Mouse (Mus musculus): ENCODE data around the gene Hspb9.

The Hspb9 gene

DNA sequence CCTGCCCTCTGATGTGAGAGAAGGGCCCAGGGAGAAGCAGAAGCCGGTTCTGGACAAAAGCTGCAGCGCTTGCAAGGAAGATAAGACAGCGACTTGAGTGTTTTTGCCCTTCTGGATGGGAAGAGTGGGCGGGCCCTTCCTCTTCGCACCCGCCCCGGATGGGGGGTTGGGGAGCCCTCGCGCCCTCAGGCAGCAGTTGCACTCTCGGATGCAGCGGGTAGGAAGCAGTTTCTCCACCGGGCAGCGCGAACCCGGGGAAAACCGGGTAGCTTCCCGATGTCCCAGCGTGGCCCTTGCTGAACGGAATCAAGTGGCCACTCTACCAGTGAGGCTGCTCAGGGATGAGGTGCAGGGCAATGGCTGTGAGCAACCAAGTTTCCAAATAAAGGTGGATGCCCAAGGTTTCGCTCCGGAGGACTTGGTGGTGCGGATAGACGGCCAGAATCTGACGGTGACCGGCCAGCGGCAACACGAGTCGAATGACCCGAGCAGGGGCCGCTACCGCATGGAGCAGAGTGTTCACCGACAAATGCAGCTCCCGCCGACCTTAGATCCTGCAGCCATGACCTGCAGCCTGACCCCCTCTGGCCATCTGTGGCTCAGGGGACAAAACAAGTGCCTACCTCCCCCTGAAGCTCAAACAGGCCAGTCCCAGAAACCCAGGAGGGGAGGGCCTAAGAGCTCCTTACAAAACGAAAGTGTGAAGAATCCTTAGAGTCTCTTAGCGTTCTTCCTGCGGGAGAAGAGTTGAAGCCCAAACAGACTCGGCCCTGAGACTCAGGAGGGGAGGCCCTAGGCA lies at the start of gene Hspb9:
Hspb9 (plus strand) TSS at position 116 of the 799 bp plus-strand sequence.
- DNase-seq (ENCODE audit: low read depth, low spot score): no peak

DNA sequence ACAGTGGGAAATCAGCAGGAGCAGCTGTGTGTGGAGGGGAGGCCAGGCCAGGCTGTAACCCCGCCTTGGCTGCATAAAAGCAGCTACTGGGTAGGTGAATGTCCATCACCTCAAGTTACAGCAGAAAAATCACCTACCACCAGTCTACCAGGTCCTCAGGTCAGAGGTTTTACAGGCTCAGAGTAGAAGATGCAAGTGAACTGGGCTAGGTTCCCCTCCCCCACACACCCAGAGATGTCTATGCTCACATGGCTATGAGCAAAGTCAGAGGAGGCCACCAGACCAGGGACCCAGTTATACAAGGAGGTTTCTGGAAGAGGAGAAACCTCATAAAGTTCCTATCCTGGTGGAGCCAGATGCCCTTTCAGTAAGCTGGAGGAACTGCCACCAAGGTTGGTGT lies 42.6 kb upstream of the Hspb9 start:
- DNase-seq (ENCODE audit: low read depth, low spot score): no peak

DNA sequence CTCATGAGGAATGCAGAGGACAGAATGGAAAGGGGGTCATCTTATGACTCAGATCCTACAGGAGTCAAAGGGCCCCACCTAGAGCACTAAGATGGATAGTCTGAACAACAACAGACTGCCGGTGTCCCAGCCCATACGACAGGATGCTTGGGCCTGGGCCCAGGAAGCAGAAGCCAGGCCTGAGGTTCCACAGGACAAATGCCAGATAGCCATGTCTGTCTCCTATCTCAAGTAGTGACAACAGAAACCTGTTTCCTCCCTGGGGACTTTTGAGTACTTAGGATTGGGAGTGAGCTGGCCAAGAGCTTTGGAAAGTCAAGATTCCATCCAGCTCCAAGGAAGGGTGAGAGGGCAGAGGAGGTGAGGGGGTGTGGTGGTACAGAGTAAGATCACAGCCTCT lies 41.7 kb upstream of the Hspb9 start:
- DNase-seq (ENCODE audit: low read depth, low spot score): peak; percentile 14

DNA sequence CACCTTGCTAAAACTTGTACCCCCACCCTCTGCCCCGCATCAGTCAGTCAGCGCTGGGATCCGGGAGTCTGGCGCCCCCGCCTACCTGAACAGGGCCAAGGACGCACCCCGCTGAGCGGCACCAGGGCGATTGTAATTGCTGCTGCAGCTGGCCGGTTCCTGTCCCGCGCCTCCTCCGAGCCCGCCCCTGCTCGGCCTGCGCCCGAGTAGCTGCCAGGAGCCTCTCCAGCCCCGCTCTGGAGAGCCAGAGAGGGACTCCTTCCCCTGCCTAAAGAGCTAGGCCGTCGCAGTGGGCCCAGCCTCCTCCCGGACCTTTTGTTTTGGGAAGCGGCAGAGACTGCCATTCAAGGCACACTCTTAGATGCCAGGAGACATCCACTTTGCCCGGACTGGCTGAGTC lies 40.5 kb upstream of the Hspb9 start:
- peak; percentile 38 for DNase-seq (ENCODE audit: low read depth, low spot score)

DNA sequence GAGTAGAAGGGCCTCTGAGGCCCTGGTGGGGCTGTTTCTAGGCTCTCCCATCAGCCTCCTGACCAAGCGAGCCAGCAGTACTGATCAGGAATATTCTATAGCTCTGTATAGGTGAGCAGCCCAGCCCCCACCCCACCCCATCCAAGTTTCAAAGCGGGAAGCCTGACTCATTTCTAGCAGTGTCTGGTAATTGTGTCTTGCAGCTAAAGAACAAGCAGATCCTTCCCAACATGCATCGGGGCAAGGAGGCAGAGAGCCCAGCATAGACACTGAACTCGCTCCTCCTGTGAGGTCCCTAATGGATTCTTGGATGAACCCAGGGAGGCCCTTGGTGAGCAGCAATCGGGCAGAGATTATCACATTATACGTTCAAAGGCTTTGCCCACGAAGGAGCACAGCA lies 35.8 kb upstream of the Hspb9 start:
- no peak for DNase-seq (ENCODE audit: low read depth, low spot score)

DNA sequence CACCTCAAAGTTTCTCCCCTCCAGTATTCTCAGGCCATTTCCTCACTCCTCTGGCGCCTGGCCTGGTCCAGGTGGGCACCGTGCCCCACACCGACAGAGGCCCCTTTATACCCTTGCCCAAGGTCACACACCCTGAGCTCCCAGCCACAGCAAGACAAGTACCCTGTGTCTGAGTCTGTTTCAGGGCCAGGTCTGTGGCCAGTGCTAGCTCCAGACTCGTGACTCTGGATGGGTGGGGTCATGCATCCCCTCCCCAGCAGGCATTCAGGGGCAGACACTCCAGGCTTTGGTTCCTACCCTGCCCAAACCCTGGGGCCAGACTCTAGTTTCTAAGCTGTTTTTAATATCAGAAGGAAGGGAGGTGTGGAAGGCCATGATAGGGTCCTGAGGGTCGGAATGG lies 31.8 kb upstream of the Hspb9 start:
- DNase-seq (ENCODE audit: low read depth, low spot score): no peak

DNA sequence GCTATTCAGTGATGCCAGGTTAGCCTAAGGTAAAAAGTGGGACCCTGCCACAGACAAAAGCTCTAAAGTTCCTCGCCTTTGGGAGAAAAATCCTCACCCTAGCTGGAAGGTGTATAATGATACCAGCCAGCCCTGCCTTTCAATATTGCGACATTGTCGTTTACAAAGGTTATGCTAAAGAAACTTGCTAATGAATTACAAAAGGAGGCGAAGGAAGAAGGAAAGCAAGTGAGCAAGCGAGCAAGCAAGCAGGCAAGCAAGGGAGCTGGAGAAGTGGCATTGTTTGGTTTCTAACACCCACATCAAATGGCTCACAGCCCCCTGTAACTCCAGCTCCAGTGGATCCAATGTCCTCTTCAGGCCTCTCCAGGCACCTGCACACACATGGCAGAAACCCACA lies 31.1 kb upstream of the Hspb9 start:
- no peak for DNase-seq (ENCODE audit: low read depth, low spot score)

DNA sequence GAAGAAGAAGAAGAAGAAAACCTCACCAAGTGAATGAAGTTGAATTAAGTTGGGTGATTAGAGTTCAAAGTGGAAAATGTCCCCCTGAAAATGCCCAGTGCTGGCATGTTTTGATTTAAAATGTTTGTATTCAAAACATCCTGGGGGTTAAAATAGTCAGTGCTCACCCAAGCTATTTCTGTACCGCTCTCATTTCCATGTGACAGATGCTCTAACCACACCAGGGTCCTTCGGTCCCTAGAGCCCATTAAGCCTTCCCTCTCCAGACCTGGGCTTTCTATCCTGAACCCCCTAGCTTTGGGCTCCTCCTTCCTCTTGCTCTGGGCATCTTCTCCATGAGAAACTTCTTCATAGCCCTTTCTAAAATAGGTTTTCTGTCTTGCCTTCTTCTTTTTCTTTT lies 29.6 kb upstream of the Hspb9 start:
- DNase-seq (ENCODE audit: low read depth, low spot score): no peak

DNA sequence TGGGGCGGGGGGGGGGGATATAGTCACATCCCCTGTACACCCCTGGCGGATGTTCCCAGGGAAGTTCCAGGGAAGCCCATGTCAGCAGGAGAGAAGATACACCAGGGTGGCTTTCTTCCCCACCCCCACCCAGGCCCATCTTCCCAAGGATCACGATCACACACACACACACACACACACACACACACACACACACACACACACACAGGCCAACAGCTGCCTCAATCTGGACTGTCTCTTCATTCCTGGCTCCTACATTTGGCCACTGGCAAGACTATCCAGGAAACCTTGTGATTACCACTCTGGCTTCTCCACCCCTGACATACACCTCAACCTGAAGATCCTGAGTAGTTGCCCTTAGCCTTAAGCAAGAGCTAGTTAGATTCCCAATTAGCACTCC lies 28.3 kb upstream of the Hspb9 start:
- DNase-seq (ENCODE audit: low read depth, low spot score): no peak

DNA sequence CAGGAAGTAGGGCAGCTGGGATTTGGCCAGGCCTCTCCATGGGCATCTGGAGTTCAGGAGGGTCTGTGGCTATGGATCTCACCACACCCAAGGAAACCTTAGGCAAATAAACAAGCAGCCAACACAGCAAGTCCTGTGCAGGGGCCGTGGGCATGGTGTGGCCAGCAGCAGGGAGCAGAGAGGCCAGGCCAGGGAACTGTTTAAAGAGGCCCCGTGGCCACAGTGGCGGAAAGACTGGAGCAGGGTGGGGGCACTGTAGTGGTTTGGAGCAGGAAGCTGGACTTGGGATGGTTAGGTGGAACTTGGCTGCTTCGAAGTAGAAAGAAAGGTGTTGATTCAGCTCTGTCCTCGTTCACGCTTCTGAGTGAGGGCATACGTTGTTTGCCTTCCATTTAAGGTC lies 26.4 kb upstream of the Hspb9 start:
- DNase-seq (ENCODE audit: low read depth, low spot score): no peak

DNA sequence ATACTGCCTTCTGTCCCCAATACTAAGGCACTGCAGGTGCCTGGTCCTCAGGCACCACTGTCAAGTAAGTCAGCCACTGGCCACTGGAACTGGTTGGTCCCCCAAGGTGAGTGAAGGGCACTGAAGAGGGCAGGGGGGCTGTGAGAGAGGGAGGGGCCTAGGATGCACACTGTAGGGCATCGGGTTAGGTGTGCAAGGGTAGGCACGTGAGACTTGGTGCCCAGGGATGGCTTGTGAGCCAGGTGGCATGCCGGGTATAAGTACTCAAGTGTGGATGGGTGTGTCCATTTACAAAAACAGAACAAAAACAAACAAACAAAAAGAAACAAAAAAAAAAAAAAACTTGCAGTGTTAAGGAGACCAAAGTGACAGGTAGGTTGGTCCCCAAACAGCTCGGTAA lies 25.2 kb upstream of the Hspb9 start:
- DNase-seq (ENCODE audit: low read depth, low spot score): no peak

DNA sequence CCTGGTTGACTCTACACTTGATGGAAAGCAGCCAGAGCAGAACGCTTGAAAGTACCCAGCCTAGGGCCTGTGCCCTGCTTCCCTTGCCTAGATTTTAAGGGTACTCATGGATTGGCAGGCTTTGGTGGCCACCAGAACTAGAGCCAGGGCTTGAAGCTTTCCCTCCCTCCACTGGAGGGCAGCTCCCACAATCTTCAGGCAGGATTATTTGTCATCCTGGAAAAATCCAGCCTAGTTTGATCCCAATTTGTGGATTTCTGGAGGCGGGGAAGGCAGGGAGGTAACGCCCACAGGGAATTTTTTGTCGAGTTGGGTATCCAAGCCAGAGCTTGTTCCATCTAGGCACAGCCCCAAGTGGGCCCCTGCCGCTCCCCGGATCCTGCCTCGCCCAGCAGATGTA lies 23.3 kb upstream of the Hspb9 start:
- DNase-seq (ENCODE audit: low read depth, low spot score): no peak

DNA sequence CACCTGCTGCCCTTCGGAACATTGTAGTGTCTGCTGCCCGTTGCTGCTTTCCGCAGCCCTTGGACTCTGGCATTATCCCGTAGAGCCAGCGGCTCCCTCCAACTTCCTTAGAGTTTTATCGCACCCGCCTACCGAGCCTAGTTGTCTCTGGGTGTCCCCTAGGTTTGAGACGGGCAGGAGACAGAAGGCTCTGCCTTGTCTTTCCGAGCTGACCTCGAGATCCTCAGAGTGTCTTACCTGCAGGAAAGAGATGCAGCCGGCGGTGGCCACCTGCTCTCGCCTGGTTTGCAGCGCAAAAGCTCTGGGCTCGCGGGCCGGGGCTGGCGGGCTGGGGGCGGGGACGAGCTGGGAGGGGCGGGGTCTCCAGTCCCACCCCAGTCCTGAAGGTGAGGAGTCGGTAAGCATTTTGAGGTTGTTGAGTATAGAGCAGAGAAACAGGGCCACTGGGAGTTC lies 21.5 kb upstream of the Hspb9 start, which contains the start of gene Zfp385c:
Zfp385c (minus strand) TSS at position 292 of the 453 bp plus-strand sequence.
- no peak for DNase-seq (ENCODE audit: low read depth, low spot score)

DNA sequence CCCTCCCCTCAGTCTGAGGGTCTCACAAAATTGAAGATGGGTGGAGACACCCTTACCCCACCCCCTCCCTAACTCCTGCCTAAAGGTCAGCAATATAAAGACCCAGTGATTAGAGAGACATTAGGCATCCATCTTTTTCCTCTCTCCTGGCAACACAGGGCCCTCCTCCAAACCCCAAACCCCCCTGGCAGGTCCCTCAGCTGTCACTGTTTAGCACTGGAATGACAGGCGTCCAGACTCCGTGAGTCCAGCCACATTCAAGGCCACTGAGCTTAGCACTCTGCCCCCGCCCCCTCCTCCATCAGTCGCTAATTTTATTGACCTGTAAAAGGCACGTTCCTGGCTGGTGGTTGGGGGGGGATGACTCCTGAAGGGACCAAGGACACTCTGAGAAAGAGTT lies 20.5 kb upstream of the Hspb9 start:
- DNase-seq (ENCODE audit: low read depth, low spot score): no peak

DNA sequence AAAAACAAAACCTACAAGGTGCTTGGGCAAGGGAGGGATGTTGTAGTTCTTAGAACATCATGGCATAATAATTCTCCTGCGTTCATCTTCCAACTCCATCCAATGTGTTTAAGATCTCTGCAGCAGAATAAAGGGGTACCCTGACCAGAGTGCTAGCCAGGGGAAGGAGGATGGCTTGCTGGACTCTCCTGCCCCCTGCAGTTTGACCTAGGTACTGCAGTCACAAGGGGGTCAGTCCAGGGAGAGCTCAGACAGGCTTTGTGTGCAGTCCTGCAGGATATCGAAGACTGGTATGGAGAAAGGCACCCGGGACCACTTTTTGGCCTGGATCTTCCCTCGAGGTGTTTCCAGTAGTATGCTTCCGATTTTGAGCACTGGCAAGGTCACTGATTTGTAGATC lies 18.7 kb upstream of the Hspb9 start:
- DNase-seq (ENCODE audit: low read depth, low spot score): no peak

DNA sequence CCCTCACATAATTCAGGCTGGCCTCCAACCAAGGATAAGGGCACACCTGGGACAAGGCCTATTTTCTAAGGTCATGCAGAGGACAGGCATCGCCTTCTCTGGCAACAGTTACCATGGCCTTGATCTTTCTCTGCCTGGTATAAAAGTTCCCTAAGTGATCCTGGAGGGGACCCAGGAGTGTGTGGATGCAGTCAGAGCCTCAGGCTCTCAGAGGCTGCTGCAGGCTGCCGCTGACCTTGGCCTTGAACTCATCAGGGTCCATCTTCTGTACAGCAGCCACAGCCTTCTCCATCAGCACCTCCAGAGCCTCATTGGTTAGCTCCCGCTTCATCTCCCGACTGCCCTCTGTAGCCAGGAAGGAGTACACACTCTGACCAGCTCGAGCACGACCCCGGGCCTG lies 15.7 kb upstream of the Hspb9 start:
- DNase-seq (ENCODE audit: low read depth, low spot score): no peak

DNA sequence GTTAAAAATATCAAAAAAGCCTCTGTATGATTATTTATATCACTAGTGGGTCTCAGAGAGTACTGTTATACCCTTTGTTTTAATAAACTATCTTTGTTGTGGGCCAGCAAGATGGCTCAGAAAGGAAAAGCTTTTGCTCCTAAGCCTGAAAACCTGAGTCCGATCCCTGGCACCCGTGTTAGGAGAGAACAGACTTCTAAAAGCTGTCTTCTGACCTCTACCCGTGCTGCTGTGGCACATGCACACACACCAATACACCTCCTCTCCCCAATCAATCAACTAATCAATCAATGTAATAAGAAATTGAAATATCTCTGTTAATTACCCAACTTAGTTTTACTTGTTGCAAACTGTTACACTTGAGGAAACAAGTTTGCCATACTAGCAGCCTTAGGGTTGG lies 12.9 kb upstream of the Hspb9 start:
- no peak for DNase-seq (ENCODE audit: low read depth, low spot score)

DNA sequence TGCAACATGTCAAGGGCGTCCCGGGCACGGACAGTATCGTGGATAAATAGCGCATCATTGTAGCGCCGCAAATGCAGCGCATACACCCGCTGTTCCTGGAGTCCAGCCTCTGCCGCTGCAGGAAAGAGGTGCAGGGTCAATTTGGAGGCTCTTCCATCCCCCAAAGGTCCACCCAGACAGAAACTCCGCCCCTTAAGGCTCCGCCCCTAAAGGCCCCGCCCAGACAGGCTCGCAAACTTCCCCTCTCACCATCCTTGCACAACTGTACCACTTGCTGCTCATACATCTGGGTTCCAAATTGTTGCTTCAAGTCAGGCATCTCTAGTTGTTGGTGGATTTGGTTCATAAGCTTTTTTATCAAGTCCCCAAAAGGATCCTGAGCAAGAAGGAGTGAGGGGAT lies 12.3 kb upstream of the Hspb9 start:
- no peak for DNase-seq (ENCODE audit: low read depth, low spot score)

DNA sequence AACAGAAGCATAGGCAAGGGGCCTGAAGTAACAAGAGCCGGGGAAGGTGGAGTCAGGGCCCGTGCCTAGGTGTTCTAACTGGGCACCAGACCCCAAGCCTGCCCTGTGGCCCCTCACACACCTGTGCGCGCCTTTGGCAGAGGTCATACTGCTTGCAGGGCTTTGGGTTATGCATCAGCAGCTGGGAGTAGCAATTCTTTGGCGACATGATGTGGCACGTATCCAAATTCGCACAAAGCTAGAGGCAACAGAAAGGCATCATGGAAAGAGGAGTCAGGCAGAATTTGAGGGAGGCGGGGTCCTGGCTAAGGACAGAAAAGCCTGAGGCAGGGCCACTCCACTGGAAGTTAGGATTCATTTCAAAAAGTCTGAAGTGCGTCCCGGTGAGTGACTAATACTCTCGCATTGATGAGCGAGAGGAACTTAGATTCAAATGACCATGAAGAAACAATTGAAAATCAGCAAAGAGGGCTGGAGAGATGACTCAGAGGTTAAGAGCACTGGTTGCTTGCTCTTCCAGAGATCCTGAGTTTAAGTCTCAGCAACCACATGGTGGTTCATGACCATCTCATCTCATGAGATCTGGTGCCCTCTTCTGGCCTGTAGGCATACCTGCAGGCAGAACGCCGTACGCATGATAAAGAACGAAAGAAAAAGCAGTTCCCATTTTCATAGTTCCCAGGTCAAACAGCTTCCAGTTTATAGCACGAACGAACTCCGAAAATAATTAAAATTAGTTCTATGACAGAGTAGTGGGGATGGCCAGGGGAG lies 11.4 kb upstream of the Hspb9 start:
- DNase-seq (ENCODE audit: low read depth, low spot score): peak; percentile 86

DNA sequence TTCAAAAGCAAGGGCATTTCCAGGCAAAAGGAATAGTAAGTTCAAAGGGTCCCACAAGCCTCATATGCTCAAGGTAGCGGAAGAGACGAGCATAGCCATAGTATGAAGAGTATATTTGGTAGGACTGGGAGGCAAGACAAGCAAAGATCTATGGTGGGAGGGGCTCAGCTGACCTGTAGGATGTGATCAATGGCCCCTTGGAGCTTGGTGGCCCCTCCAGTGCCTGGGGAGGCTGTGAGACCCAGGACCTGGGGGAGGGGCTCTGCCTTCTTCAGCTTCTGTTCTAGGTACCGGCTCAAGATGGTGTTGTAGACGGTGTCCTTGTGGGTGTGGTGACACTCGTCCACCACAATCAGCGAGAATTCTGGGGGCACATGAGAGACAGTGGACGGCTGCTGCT lies 10.7 kb upstream of the Hspb9 start:
- no peak for DNase-seq (ENCODE audit: low read depth, low spot score)

DNA sequence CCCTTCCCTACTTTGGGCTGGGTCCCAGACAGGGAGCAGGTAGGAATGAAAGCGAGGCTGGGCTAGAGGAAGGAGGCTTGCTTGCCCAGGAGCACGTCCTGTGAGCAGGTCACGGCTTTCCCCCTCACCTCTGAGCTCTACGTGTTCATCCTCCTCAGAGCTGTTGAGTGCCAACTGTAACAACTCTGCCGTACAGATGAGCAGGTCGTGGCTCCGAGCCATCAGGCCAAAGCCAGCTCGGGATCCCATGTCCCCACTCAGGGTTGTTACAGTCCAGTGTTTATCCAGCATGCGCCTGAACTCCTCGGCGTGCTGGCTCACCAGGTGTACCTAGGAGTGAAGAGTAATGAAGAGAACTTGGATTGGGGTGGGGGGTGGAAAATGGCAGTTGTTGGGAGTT lies 10.3 kb upstream of the Hspb9 start:
- no peak for DNase-seq (ENCODE audit: low read depth, low spot score)

DNA sequence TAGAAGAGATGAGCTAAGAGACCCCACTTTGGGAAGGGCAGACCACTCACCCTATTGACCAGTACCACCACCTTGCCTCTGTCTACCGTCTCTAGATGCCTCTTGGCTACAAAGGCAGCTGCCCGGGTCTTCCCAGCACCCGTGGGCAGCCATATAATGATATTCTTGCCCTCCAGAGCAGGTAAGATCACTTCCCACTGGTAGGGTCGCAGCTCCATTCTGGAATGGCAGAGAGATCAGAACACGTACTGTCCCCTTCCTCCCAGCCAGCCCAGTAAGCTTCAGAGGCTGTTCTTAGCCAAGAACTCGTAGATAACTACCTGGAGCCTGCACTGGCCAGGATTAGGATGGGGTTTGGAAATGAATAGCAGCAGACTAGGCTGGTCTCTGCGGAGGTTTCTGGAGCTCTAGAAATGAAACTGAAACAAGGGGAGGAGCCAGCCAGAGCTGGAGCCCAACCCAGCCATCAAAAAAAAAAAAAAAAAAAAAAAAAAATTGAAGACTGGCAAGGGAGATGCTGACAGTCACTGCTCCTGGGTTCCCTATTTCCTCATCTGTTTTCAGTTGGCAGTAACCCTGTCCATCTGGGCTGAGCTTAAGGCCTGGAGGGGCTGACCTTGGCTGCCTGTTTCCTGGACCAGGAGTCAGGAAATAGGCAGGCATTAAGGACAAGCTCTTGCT lies 9.7 kb upstream of the Hspb9 start, which contains the start of gene Dhx58:
Dhx58 (minus strand) TSS at position 421 of the 681 bp plus-strand sequence.
- peak; percentile 86 for DNase-seq (ENCODE audit: low read depth, low spot score)
